Mouse (Mus musculus): ENCODE results near the gene Opcml.

Gene Opcml

GRCm38 (mm10) chr9:27830519-27830918, 39.9 kb downstream of the Opcml start:
- DNase-seq (ENCODE audit: low spot score in 2 of 2), result no peak

- no peak for DNase-seq (ENCODE audit: low spot score in 2 of 2)
These were observed 52.2 kb downstream of the Opcml start for GRCm38 (mm10) chr9:27842806-27843205.

GRCm38 (mm10) chr9:27871624-27872023, 81.0 kb downstream of the Opcml start:
- no peak for DNase-seq (ENCODE audit: low spot score in 2 of 2)

- DNase-seq (ENCODE audit: low spot score in 2 of 2), result no peak
These were observed 99.1 kb downstream of the Opcml start for GRCm38 (mm10) chr9:27889636-27890035.

- no peak for DNase-seq (ENCODE audit: low spot score in 2 of 2)
These were observed 126.7 kb downstream of the Opcml start for GRCm38 (mm10) chr9:27917250-27917649.

GRCm38 (mm10) chr9:27923495-27923894, 132.9 kb downstream of the Opcml start:
- no peak for DNase-seq (ENCODE audit: low spot score in 2 of 2)

GRCm38 (mm10) chr9:27923945-27924825, 133.6 kb downstream of the Opcml start:
- no peak for DNase-seq (ENCODE audit: low spot score in 2 of 2)

GRCm38 (mm10) chr9:27925650-27926049, 135.1 kb downstream of the Opcml start:
- DNase-seq (ENCODE audit: low spot score in 2 of 2), result no peak

- no peak for DNase-seq (ENCODE audit: low spot score in 2 of 2)
These were observed 146.7 kb downstream of the Opcml start for GRCm38 (mm10) chr9:27937253-27937652.

- DNase-seq (ENCODE audit: low spot score in 2 of 2), result no peak
These were observed 147.1 kb downstream of the Opcml start for GRCm38 (mm10) chr9:27937660-27938059.

- DNase-seq (ENCODE audit: low spot score in 2 of 2), result no peak
These were observed 154.9 kb downstream of the Opcml start for GRCm38 (mm10) chr9:27945323-27946010.

GRCm38 (mm10) chr9:27951110-27951509, 160.5 kb downstream of the Opcml start:
- no peak for DNase-seq (ENCODE audit: low spot score in 2 of 2)

GRCm38 (mm10) chr9:27961682-27962081, 171.1 kb downstream of the Opcml start:
- DNase-seq (ENCODE audit: low spot score in 2 of 2), result no peak

GRCm38 (mm10) chr9:27963385-27963784, 172.8 kb downstream of the Opcml start:
- no peak for DNase-seq (ENCODE audit: low spot score in 2 of 2)

- DNase-seq (ENCODE audit: low spot score in 2 of 2), result no peak
These were observed 174.5 kb downstream of the Opcml start for GRCm38 (mm10) chr9:27964902-27965550.

- DNase-seq (ENCODE audit: low spot score in 2 of 2), result no peak
These were observed 177.7 kb downstream of the Opcml start for GRCm38 (mm10) chr9:27968266-27968665.

GRCm38 (mm10) chr9:27972293-27972692, 181.7 kb downstream of the Opcml start:
- DNase-seq (ENCODE audit: low spot score in 2 of 2), result no peak

- no peak for DNase-seq (ENCODE audit: low spot score in 2 of 2)
These were observed 192.0 kb downstream of the Opcml start for GRCm38 (mm10) chr9:27982576-27982975.

GRCm38 (mm10) chr9:27986604-27987588, 196.3 kb downstream of the Opcml start:
- no peak for DNase-seq (ENCODE audit: low spot score in 2 of 2)

- DNase-seq (ENCODE audit: low spot score in 2 of 2), result no peak
These were observed 201.0 kb downstream of the Opcml start for GRCm38 (mm10) chr9:27991611-27992010.

GRCm38 (mm10) chr9:27996536-27996935, 206.0 kb downstream of the Opcml start:
- DNase-seq (ENCODE audit: low spot score in 2 of 2), result no peak

Measured in spleen, postnatal 10 days (tissue).